In the genomic region with DNA sequence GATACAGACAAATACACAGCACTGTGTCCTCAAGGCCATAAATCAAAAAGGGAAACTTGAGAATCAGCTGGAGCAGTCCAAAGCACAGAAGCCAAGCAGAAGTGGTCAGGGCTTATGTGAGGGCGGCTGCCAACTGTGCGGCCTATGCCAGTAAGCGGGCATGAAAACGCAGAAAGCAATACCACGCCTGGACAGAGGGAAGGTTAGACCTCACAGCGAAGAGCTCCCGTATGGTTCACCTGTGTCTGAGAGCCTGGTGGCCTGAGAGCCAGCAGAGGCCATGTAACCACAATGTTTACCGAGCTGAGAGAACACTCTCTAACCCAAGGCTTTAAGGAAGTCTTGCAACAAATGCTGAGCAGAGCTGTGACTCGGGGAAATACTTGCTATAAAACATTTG, we compare ENCODE assay signal across 12 mouse cellular contexts.
A peak's percentile ranks its signal among the peaks of the same experiment; 100 is the strongest.
DNase-seq lines count a peak whose midpoint lies in the region; ATAC-seq and TF ChIP-seq lines count a peak whose summit lies in the region.
"Had no signal": no experiment of that assay in that cellular context is flagged by ENCODE, and none has a peak within 500 bp of the region (broad histone marks: within the 10 kb centered on the region; RNA-seq: fewer than 3 reads in every experiment).

No protein-coding gene starts in this region.

- WGBS in intestine, embryonic 14.5 days, result 71% methylated on average over 9 of the region's 9 CpGs
- WGBS in intestine, postnatal 0 days, result 67% methylated on average over 9 of the region's 9 CpGs

- no peak overlapping the region for H3K9ac ChIP-seq in intestine, embryonic 14.5 days (ENCODE audit: low read length)
- H3K9ac ChIP-seq in intestine, postnatal 0 days (ENCODE audit: low read depth, low read length), result no peak overlapping the region
- H3K9ac ChIP-seq: embryonic facial prominence, embryonic 15.5 days; limb, embryonic 15.5 days; stomach, embryonic 15.5 days had no signal

- H3K4me3 ChIP-seq in intestine, embryonic 14.5 days (ENCODE audit: low read depth, low read length), result no peak overlapping the region
- no peak overlapping the region for H3K4me3 ChIP-seq in intestine, postnatal 0 days (ENCODE audit: low read depth, low read length)
- H3K4me3 ChIP-seq: embryonic facial prominence, embryonic 15.5 days; limb, embryonic 15.5 days; stomach, embryonic 15.5 days had no signal

- H3K36me3 ChIP-seq in intestine, embryonic 14.5 days (ENCODE audit: control insufficient read depth, insufficient read depth, low read length), result peaks cover 28% of the 10 kb centered on the region
- peaks cover 30% of the 10 kb centered on the region for H3K36me3 ChIP-seq in intestine, postnatal 0 days (ENCODE audit: control insufficient read depth, insufficient read depth)
- H3K36me3 ChIP-seq: stomach, embryonic 15.5 days had no signal

- H3K27ac ChIP-seq in intestine, embryonic 14.5 days (ENCODE audit: low read depth), result no peak overlapping the region
- H3K27ac ChIP-seq in intestine, postnatal 0 days (ENCODE audit: low read depth, low read length), result no peak overlapping the region
- H3K27ac ChIP-seq: embryonic facial prominence, embryonic 15.5 days; limb, embryonic 15.5 days; stomach, embryonic 15.5 days had no signal

- ATAC-seq in intestine, embryonic 14.5 days (replicated peaks; ENCODE audit: low FRiP score, low TSS enrichment, low read depth), result 0 out of 2 replicates have a peak, but pooled peaks have one; percentile 47
- ATAC-seq in intestine, postnatal 0 days, result no peak
- ATAC-seq in common myeloid progenitor, adult 5-6 weeks (replicated peaks; ENCODE audit: low read depth, poor library complexity, severe bottlenecking), result peak; percentile 64
- ATAC-seq in megakaryocyte progenitor cell, adult 5-6 weeks (replicated peaks; ENCODE audit: poor library complexity), result peak; percentile 56
- no peak for ATAC-seq in activated CD4-positive, CD25-positive, alpha-beta regulatory T cell, adult 4 months

- H3K4me2 ChIP-seq in intestine, embryonic 14.5 days (ENCODE audit: low read length), result no peak overlapping the region
- H3K4me2 ChIP-seq in intestine, postnatal 0 days (replicated peaks; ENCODE audit: low read depth), result no peak overlapping the region
- H3K4me2 ChIP-seq: embryonic facial prominence, embryonic 15.5 days; limb, embryonic 15.5 days; stomach, embryonic 15.5 days had no signal

- no peak for DNase-seq in intestine, embryonic 14.5 days (ENCODE audit: low spot score)
- peak; percentile 9 for DNase-seq in adipocyte (ENCODE audit: low spot score)
- no peak for DNase-seq in thymus, postnatal 25 days
- DNase-seq: cerebellum, adult 8-10 months; midbrain, embryonic 14.5 days had no signal

- no peaks in the 10 kb centered on the region for H3K9me3 ChIP-seq in intestine, embryonic 14.5 days (ENCODE audit: control insufficient read depth, low read length)
- H3K9me3 ChIP-seq in intestine, postnatal 0 days (ENCODE audit: control insufficient read depth), result no peaks in the 10 kb centered on the region
- H3K9me3 ChIP-seq: embryonic facial prominence, embryonic 15.5 days; limb, embryonic 15.5 days; stomach, embryonic 15.5 days had no signal

- TF ChIP-seq CTCF in intestine, postnatal 0 days (IDR thresholded peaks at IDR 0.05; ENCODE audit: low read depth), result no peak

- H3K4me1 ChIP-seq in intestine, embryonic 14.5 days (replicated peaks; ENCODE audit: control insufficient read depth, insufficient read depth, low read length), result peaks cover 18% of the 10 kb centered on the region
- H3K4me1 ChIP-seq in intestine, postnatal 0 days (replicated peaks; ENCODE audit: control insufficient read depth, insufficient read depth, low read length), result no peaks in the 10 kb centered on the region

- H3K27me3 ChIP-seq in intestine, embryonic 14.5 days (replicated peaks; ENCODE audit: control insufficient read depth, insufficient read depth, low read length), result no peaks in the 10 kb centered on the region
- no peaks in the 10 kb centered on the region for H3K27me3 ChIP-seq in intestine, postnatal 0 days (replicated peaks; ENCODE audit: control insufficient read depth, insufficient read depth, low read length)
- H3K27me3 ChIP-seq: embryonic facial prominence, embryonic 15.5 days; limb, embryonic 15.5 days; stomach, embryonic 15.5 days had no signal

Comparison
In these comparisons a context has a peak if more than half of its experiments do, and no peak if none do; other contexts are left out.
1. ATAC-seq: peak in intestine, embryonic 14.5 days (single experiment), common myeloid progenitor, adult 5-6 weeks (single experiment) and megakaryocyte progenitor cell, adult 5-6 weeks (single experiment); none in intestine, postnatal 0 days (single experiment) and activated CD4-positive, CD25-positive, alpha-beta regulatory T cell, adult 4 months (single experiment).